Mouse (Mus musculus) R1 (cell line): ENCODE data around the gene 4931423N10Rik.

Experiments
- DNase-seq: peaks from one replicate; pipeline ENCODE4 v3.0.0-alpha.2; 2018; ENCODE audit warnings: low read depth, low spot score

The 4931423N10Rik gene

DNA sequence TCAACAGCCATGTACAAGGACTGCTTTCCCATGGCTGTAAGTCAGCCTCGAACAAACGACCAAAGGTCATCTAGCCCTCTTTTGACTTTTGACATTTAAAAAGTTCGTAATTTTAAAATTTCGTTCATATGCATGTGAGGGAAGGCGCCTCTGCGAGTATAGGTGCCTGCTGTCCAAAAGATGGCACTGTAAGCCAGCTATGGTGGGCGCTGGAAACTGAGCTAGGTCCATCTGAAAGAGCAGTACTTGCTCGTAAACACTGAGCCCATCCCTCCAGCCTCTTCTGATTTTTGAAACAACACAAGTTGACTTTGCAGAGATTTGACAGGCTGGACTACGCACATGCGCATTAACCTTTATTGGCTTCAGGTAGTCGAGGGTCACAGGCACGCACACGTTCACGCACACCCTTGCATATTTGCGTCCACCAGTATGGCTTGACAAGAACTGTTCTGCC lies at the start of gene 4931423N10Rik:
TSS of gene 4931423N10Rik (plus strand) at position 407 of the 457 bp plus-strand sequence.
- no peak for DNase-seq

DNA sequence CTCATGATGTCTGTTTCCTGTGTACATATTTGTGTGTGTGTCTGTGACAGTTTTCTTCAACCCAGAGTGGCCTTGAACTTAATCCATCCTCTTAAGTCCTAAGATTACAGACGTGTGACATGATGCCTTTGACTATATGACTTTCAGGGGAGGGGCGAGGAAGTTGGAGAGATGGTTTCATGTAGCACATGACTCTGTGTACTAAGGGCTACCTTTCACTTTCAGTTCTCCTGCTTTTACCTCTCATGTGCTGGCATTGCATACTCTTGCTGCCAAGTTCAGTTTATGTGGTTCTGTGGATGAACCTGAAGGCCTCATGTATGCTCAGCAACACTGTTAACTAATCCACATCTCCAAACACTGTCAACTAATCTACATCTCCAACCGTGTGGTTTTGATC lies 35.0 kb upstream of the 4931423N10Rik start:
- DNase-seq = no peak

DNA sequence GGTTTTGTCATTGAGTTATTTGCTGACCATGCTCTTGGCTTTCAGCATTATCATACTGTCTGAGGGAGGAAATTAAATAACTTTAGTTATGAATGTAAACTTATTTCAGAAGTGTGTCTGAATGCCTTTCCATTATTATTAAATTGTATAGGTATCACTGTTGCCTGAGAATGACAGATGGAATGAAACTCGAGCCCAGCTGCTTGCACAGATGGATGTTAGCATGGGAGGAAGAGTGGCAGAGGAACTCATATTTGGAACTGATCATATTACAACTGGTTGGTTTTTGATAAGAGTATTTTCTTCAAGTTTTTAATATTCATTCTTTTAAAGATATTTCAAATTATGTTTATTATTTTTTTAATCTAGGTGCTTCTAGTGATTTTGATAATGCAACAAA lies 12.9 kb upstream of the 4931423N10Rik start:
- no peak for DNase-seq

DNA sequence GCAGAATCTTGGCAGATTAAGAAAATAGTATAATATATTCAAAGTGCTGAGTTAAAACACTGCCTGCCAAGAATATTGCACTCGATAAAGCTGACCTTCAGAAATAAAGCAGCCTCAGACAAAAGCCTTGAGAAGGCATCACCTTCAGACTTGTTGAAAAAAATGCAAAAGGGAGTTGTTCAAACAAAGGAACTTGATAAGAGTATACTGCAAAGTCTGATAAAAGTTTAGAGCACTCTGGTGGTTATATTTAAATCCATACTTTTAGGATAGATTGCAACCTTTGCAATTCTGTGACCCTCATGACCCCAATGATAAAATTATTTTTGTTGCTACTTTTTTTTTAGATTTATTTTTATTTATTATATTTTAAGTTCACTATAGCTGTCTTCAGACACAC lies 6.2 kb upstream of the 4931423N10Rik start:
- no peak for DNase-seq

DNA sequence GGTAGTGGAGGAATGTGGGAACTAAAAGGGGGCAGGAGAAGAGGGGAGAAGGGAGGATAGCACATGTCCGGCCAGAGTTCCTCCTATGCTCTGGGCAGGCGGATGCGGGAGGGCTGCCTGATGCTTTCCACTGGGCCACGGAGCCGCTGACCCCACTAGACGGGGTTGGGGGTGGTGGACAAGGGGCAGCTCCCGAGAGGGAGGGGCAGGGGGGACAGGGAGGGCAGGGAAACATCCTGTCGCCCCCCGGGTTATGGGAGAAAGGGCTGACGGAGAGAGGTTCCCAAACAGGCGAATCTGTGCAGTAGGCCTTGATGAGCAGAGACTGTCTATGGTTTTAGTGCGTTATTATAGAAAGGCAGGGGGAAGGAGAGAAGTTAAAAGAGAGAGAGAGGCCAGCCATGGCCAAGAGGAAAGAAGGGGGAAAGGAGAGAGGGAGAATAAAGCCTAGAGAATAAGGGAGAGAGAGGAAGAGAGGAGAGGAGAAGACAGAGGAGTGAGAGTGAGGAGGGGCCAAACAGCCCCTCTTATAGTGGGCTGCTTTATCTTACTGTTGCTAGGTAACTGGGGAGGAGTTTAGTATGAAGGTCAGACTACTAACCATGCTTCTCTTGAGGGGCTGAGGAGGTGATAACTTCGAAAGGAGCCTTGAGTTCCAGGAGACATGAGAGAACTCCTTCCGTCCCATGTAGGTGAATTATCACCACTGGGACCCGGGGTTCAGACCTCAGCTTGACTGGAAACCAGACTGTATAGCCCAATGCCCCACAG lies 4.2 kb upstream of the 4931423N10Rik start:
- no peak for DNase-seq

DNA sequence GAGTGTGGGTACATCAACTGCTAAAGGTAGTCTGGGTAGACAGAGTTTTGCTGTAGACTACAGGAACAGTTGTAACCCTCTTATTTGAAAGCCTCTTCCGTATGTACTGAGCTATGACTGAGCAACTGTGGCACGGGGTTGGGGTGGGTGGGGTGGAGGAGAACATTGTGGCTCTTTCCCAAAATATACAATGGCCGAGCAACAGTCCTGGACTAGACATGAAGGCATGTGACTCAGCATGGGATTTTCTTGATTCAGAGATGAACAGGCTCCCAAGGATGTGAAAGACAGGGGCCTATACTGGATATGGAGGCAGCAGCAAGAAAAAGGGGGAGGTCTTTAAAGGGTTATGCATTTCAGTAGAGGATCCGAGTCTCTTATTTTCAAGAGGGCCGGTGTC lies 6.4 kb downstream of the 4931423N10Rik start:
- no peak for DNase-seq

DNA sequence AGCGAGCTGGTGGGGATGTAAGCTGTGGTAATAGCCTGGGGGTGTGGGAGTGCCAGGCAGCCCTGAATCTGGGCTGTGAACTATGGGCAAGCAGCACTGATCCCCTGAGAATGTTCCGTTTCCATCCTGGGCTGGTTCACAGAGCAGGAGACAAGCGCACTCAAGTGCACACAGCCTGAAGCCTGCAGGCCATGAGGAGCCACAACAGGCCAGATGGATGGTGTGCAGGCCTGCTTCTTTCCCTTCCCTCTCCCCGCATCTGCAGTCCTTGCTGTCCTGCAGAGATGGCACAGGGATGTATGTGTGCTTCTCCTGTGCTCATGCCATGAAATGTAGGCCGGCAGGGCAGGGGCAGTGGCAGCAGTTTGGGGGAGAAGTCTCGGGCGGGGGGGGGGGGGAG lies 17.9 kb downstream of the 4931423N10Rik start:
- DNase-seq = peak; percentile 26

DNA sequence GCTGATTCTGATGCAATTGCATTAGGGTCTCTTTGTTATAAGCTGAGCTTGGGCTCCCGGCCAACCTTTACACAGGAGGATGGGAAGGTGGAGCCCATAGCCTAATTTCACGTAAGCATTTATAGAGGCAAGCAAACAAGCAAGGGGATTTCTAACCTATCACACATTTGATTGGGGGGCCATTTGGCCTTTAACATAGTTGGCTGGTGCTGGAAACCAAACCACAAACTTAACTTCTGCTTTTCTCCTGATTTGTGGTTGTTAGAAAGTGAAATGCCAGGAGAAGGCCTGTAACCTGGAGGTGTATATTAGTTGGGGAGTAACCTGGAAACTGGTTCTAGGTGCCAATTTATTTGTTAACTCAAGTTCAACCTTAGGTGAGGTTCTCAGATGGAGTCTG lies 21.2 kb downstream of the 4931423N10Rik start:
- no peak for DNase-seq

DNA sequence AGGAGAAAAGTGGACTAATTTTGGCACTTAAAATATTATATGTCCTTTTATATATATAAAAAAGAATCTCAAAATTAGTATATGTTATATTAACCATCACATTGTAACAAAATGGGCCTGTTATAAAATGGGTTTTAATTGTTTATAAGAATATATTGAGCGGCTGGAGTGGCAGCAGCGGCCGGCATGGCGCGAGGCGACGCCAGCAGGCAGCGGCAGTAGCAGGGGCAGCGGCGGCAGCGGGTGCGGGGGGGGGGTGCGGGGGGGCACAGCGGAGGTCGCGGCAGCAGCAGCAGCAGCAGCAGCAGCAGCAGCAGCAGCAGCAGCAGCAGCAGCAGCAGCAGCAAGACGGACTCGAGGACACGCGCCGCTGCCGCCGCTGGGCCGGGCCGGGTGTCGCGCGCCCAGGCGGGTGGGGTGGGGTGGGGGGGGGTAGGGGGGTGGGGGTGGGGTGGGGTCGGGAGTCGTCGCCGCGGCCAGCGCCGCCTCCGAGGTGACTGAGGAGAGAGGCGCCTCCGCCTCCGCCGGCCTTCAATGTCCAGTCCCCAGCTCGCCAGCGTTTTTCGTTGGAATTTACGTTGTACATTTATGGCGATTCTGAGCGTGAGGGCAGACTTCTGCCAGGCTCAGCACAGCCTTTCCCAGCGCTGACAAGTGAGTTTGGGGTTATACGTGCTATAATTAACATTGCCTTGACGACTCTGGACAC lies 26.9 kb downstream of the 4931423N10Rik start:
- no peak for DNase-seq

DNA sequence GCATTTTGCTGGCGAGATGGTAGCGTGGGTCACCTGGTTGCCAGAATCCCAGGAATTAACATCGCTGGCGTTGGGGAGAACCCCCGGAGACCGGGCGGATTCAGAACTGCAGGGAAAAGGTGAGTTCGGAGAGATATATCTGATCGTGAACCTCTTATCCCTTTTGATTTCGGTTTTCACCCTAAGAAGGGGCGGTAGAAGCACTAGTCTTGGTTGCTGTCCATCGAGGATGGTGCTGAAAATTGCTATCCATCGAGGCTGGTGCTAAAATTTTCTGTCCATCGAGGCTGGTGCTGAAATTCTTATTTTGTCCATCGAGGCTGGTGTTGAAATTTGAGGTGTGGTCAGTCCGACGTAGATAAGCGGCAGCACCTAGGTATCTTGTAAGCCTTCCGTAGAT lies 83.7 kb downstream of the 4931423N10Rik start:
- peak; percentile 49 for DNase-seq

DNA sequence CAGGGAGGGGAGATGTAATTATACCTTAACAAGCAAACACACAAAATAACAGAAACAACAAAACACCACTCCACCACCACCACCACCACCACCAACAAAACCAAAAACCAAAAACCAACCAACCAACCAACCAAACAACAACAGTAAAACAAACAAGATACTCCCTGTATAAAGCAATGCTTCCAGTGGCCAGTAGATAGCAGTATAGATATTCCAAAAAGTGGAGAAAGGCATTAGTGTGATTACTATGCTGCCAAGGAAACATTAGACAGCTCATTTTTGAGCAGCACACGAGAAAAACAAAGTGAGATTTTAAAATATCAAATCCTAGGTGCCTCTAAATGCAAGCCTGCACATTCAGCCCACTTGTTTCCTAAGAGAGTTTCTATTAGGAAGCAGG lies 107.6 kb downstream of the 4931423N10Rik start:
- no peak for DNase-seq
